Mouse (Mus musculus) midbrain, embryonic 10.5 days (tissue): ENCODE measurements around the gene Rtl5. TPM values are rescaled to one million over a fixed set of nuclear protein-coding genes. Genes with fewer than 3 reads are reported as not detected.
A peak's percentile ranks its signal among the peaks of the same experiment; 100 is the strongest.

Experiments
- DNase-seq: peaks from one replicate; pipeline ENCODE4 v3.0.0-alpha.2; 2017; ENCODE audit warnings: low spot score
- H3K27ac ChIP-seq: fragments of 300-500 bp; sonication (generic); replicated peaks from 2 replicates; pipeline ENCODE4 v1.5.1; 2016; ENCODE audit warnings: mild to moderate bottlenecking
- H3K27me3 ChIP-seq: fragments of 300-500 bp; sonication (generic); 2 replicates; pipeline ENCODE4 v1.6.1; 2016; ENCODE audit warnings: low read depth, mild to moderate bottlenecking; ENCODE audit not compliant: poor library complexity, severe bottlenecking
- H3K36me3 ChIP-seq: fragments of 300-500 bp; sonication (generic); 2 replicates; pipeline ENCODE4 v1.6.1; 2016; ENCODE audit warnings: mild to moderate bottlenecking, moderate library complexity
- H3K4me1 ChIP-seq: fragments of 300-500 bp; sonication (generic); 2 replicates; pipeline ENCODE4 v1.6.1; 2016
- H3K4me3 ChIP-seq: fragments of 300-500 bp; sonication (generic); 2 replicates; pipeline ENCODE4 v1.5.1; 2016; ENCODE audit warnings: mild to moderate bottlenecking, moderate library complexity
- H3K9me3 ChIP-seq: fragments of 300-500 bp; sonication (generic); replicated peaks from 2 replicates; pipeline ENCODE4 v1.6.1; 2016; ENCODE audit warnings: mild to moderate bottlenecking
- WGBS: fragments of 180-500 bp; shearing (Covaris S2); methylation state at CpG from one replicate; pipeline ENCODE4 v1.1.7; 2016; 5-methylcytosine and 5-hydroxymethylcytosine counted together
- polyA plus RNA-seq: library from polyadenylated mRNA; unstranded; fragments of >200 nt; fragmentation: Nextera tagmentation; extraction: Ambion mirVana; gene quantifications from 2 replicates; pipeline ENCODE4 v1.2.1, GENCODE M21; 2016

Rtl5 gene
- polyA plus RNA-seq, 1 experiment from 2014 or later = 4.0 TPM

DNA sequence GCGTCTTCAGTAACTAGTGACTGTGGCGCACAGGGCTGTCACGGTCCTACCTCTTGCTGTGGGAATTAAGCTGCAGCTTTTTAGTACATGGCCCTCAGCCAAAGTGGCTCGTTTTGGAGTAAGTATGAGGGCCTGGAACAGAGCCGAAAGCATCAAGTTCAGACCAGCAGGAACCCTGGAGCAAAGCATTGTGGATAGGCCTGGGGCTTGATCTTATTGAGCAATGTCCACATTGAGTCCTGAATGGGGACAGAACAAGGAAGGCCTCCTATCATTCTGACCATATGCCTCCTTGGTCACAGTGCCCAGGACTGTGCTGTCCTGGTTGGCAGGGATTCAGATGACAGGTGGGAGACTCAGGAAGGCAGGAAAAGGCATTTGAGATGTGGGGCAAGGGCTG lies 10.9 kb downstream of the Rtl5 start:
- no peak overlapping the region for H3K27ac ChIP-seq
- peaks cover 17% of the 10 kb centered on the region for H3K4me1 ChIP-seq
- H3K9me3 ChIP-seq = no peaks in the 10 kb centered on the region
- no peak for DNase-seq
- 86% methylated on average over 5 of the region's 5 CpGs for WGBS
- H3K27me3 ChIP-seq = peaks cover 82% of the 10 kb centered on the region
- H3K36me3 ChIP-seq = no peaks in the 10 kb centered on the region
- H3K4me3 ChIP-seq = no peak overlapping the region

DNA sequence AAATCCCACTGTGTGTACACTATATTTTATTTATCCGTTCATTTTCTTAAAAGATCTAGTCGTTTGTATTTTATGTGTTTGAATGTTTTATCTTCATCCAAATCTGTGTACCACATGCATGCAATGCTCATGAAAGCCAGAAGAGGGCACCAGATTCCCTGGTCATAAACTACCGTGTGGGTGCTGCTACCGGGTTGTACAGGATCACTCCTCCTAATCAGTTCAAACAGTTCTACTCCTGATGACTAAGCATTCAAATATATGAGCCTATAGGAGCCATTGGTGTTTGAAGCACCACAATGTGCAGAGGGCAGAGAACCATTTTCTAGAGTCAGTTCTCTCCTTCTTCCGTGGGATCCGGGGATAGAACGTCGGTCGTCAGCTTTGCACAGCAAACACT lies 11.7 kb downstream of the Rtl5 start:
- H3K27ac ChIP-seq = no peak overlapping the region

DNA sequence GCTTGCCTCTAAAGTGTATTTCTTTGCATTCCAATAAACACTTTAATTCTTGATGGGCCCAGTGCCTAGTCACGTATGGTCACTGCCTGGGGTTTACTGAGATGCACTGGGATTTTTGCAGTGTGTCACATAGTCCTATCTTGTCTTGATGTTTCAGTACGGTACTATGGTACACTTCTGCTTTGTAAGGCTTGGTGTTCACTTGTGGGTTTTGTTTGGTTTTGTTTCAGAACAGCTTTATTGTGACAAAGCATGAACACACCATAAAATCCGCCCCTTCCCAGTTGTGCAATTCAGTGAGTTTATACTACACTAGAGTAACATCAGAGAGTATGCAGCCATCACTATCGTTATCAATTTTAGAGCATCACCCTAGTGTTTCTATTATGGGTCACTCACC lies 17.1 kb downstream of the Rtl5 start:
- Histone ChIP-seq H3K27ac (no peak overlapping the region), H3K27me3 (peaks cover 81% of the 10 kb centered on the region), H3K4me1 (peaks cover 11% of the 10 kb centered on the region), H3K4me3 (no peak overlapping the region), H3K36me3 (no peaks in the 10 kb centered on the region), H3K9me3 (no peaks in the 10 kb centered on the region)
- no peak for DNase-seq
- 91% methylated on average over 4 of the region's 4 CpGs for WGBS

More for the DNA sequence above, 11.7 kb downstream of the Rtl5 start:
- Histone ChIP-seq H3K4me1 (peaks cover 10% of the 10 kb centered on the region), H3K4me3 (no peak overlapping the region), H3K36me3 (no peaks in the 10 kb centered on the region), H3K9me3 (no peaks in the 10 kb centered on the region), H3K27me3 (peaks cover 79% of the 10 kb centered on the region)
- no peak for DNase-seq
- WGBS = 66% methylated on average over 9 of the region's 9 CpGs

DNA sequence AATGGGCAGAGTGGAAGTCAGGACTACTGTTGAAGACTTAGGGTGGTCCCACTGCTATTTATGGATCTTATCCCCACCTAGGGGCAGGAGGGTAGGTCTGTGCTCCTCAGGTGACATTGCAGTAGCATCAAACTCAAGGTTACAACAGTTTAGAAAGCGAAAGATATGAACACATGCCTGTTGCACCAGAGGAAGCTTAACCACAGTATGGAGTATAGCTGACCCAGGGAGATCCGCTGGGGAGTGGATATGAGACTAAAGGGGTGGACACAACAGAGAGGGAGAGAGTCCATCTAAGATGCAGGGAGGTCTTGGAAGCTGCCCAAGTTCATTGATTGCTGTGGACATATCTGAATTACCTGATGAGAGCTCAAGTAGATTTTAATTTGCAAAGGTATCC lies 17.7 kb downstream of the Rtl5 start:
- no peak overlapping the region for H3K27ac ChIP-seq
- no peak for DNase-seq
- H3K27me3 ChIP-seq = peaks cover 84% of the 10 kb centered on the region

DNA sequence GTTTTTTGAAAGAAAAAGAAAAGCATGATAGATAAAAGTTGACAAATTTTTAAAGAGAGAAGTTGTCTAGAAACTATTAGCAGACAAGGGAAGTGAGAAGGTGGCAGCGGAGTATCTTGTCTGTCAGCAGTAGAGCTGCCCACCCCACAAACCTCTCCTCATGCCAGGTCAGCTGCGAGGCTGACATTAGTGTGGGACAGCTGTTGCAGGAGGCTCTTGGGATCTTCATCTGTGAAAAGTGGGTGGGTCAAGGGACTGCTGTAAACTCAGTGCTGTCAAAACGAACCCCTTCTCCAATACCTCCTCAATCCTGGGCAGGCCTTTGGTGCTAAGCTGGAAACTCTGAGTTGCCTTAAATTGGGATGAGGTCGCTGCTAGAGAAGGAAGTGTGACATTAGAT lies 19.9 kb downstream of the Rtl5 start:
- Histone ChIP-seq H3K4me3 (no peak overlapping the region), H3K4me1 (peaks cover 11% of the 10 kb centered on the region), H3K36me3 (no peaks in the 10 kb centered on the region), H3K9me3 (no peaks in the 10 kb centered on the region), H3K27ac (no peak overlapping the region), H3K27me3 (peaks cover 80% of the 10 kb centered on the region)
- 82% methylated on average over 4 of the region's 4 CpGs for WGBS
- no peak for DNase-seq

More for the DNA sequence above, 17.7 kb downstream of the Rtl5 start:
- Histone ChIP-seq H3K36me3 (no peaks in the 10 kb centered on the region), H3K9me3 (no peaks in the 10 kb centered on the region), H3K4me3 (no peak overlapping the region), H3K4me1 (peaks cover 11% of the 10 kb centered on the region)
- WGBS = 92% methylated on average over 2 of the region's 2 CpGs

DNA sequence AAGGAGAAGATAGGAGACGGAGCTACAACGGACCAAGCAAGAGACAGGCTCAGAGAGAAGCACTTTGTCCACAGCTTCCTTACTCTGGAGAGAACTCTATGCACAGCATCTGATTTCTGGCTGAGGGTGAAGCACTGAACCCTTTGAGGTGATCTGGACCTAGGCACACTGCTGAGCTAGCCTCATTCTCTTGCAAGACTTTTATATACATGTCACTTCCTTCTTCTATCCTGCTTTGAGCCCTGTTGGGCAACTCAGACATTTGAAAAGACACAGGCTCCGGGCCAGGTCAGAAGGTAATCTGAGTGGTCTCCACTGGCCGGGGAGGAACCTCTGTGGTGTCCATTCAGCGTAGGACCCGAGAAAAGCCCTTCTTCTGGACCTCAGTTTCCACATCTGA lies 20.6 kb downstream of the Rtl5 start:
- no peaks in the 10 kb centered on the region for H3K36me3 ChIP-seq
- 81% methylated on average over 6 of the region's 6 CpGs for WGBS
- no peak overlapping the region for H3K27ac ChIP-seq
- no peak for DNase-seq
- H3K4me1 ChIP-seq = peaks cover 11% of the 10 kb centered on the region
- peaks cover 87% of the 10 kb centered on the region for H3K27me3 ChIP-seq
- H3K4me3 ChIP-seq = no peak overlapping the region
- no peaks in the 10 kb centered on the region for H3K9me3 ChIP-seq

DNA sequence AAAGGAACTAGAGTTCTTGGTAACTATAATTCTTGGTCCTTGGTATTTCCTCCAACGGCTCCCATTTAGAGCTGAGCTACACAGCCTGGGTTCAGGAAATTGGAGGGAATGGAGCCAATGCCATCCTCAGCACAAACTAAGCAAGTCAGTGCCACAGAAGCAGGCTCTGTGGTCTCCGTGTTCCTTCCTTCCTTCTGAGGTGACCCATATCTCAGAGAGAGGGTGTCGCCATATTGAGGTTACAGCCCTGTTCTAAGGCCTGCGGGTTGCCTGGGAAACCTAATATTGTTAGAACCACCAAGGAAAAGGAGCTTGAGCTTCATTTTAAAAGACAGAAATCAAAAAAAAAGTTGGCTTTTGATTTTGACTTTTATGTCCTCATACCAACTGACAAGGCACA lies 28.7 kb downstream of the Rtl5 start:
- Histone ChIP-seq H3K36me3 (no peaks in the 10 kb centered on the region), H3K27me3 (peaks cover 88% of the 10 kb centered on the region), H3K4me1 (peaks cover 4% of the 10 kb centered on the region; the same call in 1 of the 2 replicates), H3K4me3 (no peak overlapping the region), H3K27ac (no peak overlapping the region), H3K9me3 (no peaks in the 10 kb centered on the region)
- WGBS = 88% methylated on average over 4 of the region's 4 CpGs
- no peak for DNase-seq

DNA sequence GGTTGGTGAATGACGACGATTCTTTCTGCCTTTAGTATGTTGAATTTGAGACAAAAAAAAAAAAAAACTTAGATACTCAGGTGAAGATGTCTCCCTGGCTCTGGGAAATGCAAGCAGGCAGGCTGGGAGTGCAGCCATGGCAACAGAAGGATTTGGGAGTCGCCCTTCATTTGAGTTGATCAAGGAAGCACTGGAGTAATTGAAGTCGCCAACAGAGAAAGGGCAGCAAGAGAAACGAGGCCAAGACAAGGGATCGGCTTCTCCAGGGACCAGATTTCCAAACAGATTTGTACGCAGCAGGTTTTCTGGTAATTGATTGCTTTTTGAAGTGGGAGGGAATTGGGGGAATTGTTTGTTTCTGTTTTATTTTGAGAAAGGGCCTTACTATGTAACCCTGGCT lies 29.5 kb downstream of the Rtl5 start:
- WGBS = 58% methylated on average over 7 of the region's 7 CpGs

DNA sequence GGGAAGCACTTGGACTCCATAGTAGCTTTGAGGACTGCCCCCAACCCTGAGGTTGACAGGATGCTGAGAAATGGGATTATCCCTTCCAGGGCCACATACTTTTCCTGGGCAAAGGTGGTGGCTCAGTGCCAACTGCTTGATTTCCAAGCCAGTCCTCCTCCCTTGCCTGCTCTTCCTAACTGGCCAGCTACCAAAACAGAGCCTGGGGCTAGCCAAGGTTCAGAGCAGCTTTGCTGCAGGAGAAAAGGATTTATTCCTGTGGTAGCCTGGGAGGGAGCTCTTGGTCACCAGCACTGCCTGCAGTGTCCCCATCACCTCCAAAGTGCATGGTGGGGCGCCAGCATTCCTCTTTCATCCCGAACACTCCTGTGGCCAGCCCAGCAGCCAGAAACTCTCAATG lies 33.6 kb downstream of the Rtl5 start:
- DNase-seq = no peak
- no peaks in the 10 kb centered on the region for H3K36me3 ChIP-seq
- H3K4me3 ChIP-seq = no peak overlapping the region
- WGBS = 75% methylated on average over 2 of the region's 2 CpGs
- H3K9me3 ChIP-seq = no peaks in the 10 kb centered on the region
- peaks cover 22% of the 10 kb centered on the region for H3K4me1 ChIP-seq
- peaks cover 95% of the 10 kb centered on the region for H3K27me3 ChIP-seq
- no peak overlapping the region for H3K27ac ChIP-seq

More for the DNA sequence above, 29.5 kb downstream of the Rtl5 start:
- H3K4me3 ChIP-seq = no peak overlapping the region
- DNase-seq = no peak
- H3K36me3 ChIP-seq = no peaks in the 10 kb centered on the region
- H3K9me3 ChIP-seq = no peaks in the 10 kb centered on the region
- peaks cover 9% of the 10 kb centered on the region; the same call in 1 of the 2 replicates for H3K4me1 ChIP-seq
- peaks cover 92% of the 10 kb centered on the region for H3K27me3 ChIP-seq
- no peak overlapping the region for H3K27ac ChIP-seq

DNA sequence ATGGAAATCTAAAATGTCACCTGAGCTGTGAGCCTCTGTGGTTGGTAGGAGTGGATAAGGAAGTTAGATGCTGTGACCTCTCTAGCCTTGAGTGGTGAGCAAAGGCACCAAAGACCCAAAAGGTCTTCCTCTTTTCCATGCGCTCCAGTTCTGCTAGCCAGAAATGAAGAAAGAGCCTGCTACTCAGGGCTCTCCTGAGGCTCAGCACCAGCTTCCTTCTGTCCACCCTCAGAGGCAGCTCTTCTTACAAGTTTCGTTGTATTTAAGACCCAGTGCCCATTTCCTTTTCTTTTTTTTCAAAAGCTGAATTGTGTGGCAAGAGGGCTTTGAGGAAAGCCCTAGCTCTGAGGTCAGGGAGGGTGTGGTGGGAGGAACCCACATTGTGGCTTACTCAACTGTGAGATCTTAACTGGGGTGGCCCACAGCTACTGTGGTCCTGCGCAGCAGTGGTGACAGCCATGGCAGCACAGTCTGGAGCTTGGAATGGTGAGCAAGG lies 34.2 kb downstream of the Rtl5 start:
- no peak for DNase-seq
- Histone ChIP-seq H3K27ac (no peak overlapping the region), H3K36me3 (no peaks in the 10 kb centered on the region), H3K4me1 (peaks cover 24% of the 10 kb centered on the region), H3K9me3 (no peaks in the 10 kb centered on the region), H3K4me3 (no peak overlapping the region), H3K27me3 (peaks cover 93% of the 10 kb centered on the region)
- WGBS = 71% methylated on average over 3 of the region's 3 CpGs

DNA sequence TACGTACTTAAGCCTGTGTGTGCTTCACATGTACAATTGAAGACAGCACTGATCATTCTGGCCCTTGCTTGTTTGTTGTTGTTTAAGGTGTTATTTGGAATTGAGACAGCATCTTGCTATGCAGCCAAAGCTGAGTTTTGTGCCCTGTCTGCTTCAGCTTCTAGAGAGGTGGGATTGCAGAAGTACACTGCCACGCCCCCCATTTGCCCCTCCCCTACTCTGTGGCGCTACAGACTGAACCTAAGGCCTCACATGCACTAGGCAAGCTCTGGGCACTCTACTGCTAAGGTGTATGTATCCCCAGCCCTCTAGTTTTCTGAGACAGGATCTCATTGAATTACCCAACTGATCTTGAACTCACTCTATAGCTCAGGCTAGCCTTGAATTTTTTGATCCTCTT lies 35.4 kb downstream of the Rtl5 start:
- H3K36me3 ChIP-seq = no peaks in the 10 kb centered on the region
- no peak for DNase-seq
- peaks cover 28% of the 10 kb centered on the region for H3K4me1 ChIP-seq
- H3K27ac ChIP-seq = no peak overlapping the region
- WGBS = 52% methylated on average over 3 of the region's 3 CpGs
- H3K27me3 ChIP-seq = peaks cover 95% of the 10 kb centered on the region
- no peak overlapping the region for H3K4me3 ChIP-seq
- no peaks in the 10 kb centered on the region for H3K9me3 ChIP-seq

DNA sequence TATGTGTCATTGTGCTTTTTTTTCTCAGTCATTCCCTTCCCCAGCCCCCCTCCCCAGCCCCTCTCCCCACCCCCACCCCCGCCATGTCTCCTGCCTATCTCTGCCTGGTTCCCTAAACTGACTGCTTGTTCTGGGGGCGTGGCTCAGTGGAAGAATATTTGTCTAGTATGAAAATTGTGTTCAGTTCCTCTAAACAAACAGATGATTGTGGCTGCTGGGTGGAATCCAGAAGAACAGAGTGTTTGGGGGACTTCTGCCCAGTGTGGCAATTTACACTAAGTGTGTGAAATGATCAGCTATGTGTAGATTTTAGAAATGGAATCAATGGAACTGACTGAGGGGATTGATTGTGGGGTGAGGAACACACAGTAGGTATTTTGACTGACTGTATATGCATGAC lies 37.5 kb downstream of the Rtl5 start:
- DNase-seq = no peak
- Histone ChIP-seq H3K4me3 (no peak overlapping the region), H3K27me3 (peaks cover 98% of the 10 kb centered on the region), H3K4me1 (peaks cover 28% of the 10 kb centered on the region), H3K27ac (no peak overlapping the region), H3K36me3 (no peaks in the 10 kb centered on the region), H3K9me3 (no peaks in the 10 kb centered on the region)
- WGBS = 80% methylated on average over 2 of the region's 2 CpGs

DNA sequence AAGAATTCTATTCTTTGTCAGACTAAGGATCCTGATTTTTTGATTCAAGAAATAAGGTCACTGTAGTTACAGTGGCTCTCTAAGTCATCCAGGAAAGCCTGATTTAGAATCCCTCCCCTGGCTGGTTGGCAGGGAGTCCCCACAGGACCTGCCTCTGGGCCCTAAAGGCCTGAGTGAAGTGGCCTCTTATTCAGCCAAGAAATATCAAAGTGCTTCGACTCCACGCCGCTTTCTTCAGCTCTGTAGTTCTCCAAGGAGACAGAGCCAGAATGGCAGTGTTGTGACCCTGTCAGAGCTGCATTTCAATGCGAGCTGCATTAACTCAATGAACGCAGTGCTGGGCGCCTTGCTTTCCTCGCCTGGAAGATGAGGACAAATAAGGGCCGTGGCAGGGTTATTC lies 38.7 kb downstream of the Rtl5 start:
- peak; percentile 16 for DNase-seq
- H3K27me3 ChIP-seq = peaks cover 98% of the 10 kb centered on the region
- H3K4me1 ChIP-seq = peaks cover 28% of the 10 kb centered on the region
- 0 out of 2 replicates have a peak overlapping the region, but pooled peaks have one; percentile 13 for H3K27ac ChIP-seq
- no peaks in the 10 kb centered on the region for H3K36me3 ChIP-seq
- no peak overlapping the region for H3K4me3 ChIP-seq
- H3K9me3 ChIP-seq = no peaks in the 10 kb centered on the region
- 57% methylated on average over 8 of the region's 8 CpGs for WGBS

DNA sequence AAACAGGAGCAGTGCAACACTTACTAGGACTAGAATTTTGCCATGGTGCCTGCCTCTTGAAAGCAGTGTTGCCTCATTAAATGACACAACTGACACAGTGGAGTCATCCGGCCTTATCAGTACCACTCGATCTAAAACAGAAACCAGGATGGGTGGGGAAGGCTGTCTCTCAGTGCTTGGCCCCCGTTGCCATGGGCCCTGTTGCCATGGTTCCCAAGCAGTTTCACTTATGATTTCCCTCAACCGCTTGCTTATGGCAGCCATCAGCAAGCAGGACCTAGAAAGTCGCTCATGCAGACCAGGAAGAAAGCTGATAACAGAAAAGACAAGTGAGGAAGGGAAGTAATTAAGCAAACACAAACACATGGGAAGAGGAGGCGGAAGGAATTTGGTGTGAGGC lies 39.3 kb downstream of the Rtl5 start:
- H3K4me1 ChIP-seq = peaks cover 24% of the 10 kb centered on the region
- peak; percentile 24 for DNase-seq
- no peak overlapping the region for H3K27ac ChIP-seq
- no peaks in the 10 kb centered on the region for H3K9me3 ChIP-seq
- H3K4me3 ChIP-seq = no peak overlapping the region
- WGBS = 58% methylated on average over 6 of the region's 6 CpGs
- peaks cover 97% of the 10 kb centered on the region for H3K27me3 ChIP-seq
- no peaks in the 10 kb centered on the region for H3K36me3 ChIP-seq
